Mouse (Mus musculus) hindbrain, postnatal 0 days (tissue): ENCODE data around the gene Atp8a1. TPM values are rescaled to one million over a fixed set of nuclear protein-coding genes. Genes with fewer than 3 reads are reported as not detected.

Experiments used
- ATAC-seq: fragments of 200-750 bp; cut with Nextera tagmentation; 2 replicates; pipeline ENCODE4 v1.8.0; 2017; ENCODE audit warnings: mild to moderate bottlenecking, moderate TSS enrichment, moderate library complexity
- DNase-seq: peaks from one replicate; pipeline ENCODE4 v3.0.0-alpha.2; 2015; ENCODE audit warnings: low spot score
- H3K27ac ChIP-seq: fragments of 300-500 bp; sonication (generic); 2 replicates; pipeline ENCODE4 v1.5.1; 2014; ENCODE audit warnings: mild to moderate bottlenecking
- H3K27me3 ChIP-seq: fragments of 300-500 bp; sonication (generic); 2 replicates; pipeline ENCODE4 v1.6.1; 2014; ENCODE audit warnings: low read length, mixed read lengths; ENCODE audit not compliant: insufficient read depth
- H3K36me3 ChIP-seq: fragments of 300-500 bp; sonication (generic); 2 replicates; pipeline ENCODE4 v1.6.1; 2014; ENCODE audit warnings: low read length, mixed read lengths; ENCODE audit not compliant: insufficient read depth
- H3K4me1 ChIP-seq: fragments of 300-500 bp; sonication (generic); 2 replicates; pipeline ENCODE4 v1.6.1; 2014; ENCODE audit warnings: antibody characterized with exemption, low read length, mixed read lengths; ENCODE audit not compliant: insufficient read depth
- H3K4me2 ChIP-seq: fragments of 300-500 bp; sonication (generic); 2 replicates; pipeline ENCODE4 v1.6.1; 2014; ENCODE audit warnings: low read depth, mild to moderate bottlenecking, low read length, moderate library complexity, mixed read lengths
- H3K4me3 ChIP-seq: fragments of 300-500 bp; sonication (generic); 2 replicates; pipeline ENCODE4 v1.5.1; 2014; ENCODE audit warnings: low read length
- H3K9ac ChIP-seq: fragments of 300-500 bp; sonication (generic); replicated peaks from 2 replicates; pipeline ENCODE4 v1.6.1; 2014; ENCODE audit warnings: mild to moderate bottlenecking, low read length, moderate library complexity, mixed read lengths
- H3K9me3 ChIP-seq: fragments of 300-500 bp; sonication (generic); 2 replicates; pipeline ENCODE4 v1.6.1; 2016; ENCODE audit warnings: low read length, mixed read lengths
- CTCF ChIP-seq: IDR thresholded peaks from 2 replicates; pipeline ENCODE4 v1.5.1; 2016; ENCODE audit warnings: antibody characterized with exemption, control low read depth, low read depth
- WGBS: fragments of 180-500 bp; shearing (Covaris S2); extraction: QIAGEN DNeasy Blood & Tissue Kit; methylation state at CpG from one replicate; pipeline ENCODE4 v1.1.7; 2014; 5-methylcytosine and 5-hydroxymethylcytosine counted together
- polyA plus RNA-seq: library from polyadenylated mRNA; unstranded; fragments of >200 nt; fragmentation: Nextera tagmentation; extraction: Ambion mirVana; gene quantifications from 2 replicates; pipeline ENCODE4 v1.2.1, GENCODE M21; 2015
- total RNA-seq: library from RNA; depleted of rRNA; stranded (reverse); fragments of >200 nt; gene quantifications from 2 replicates; pipeline ENCODE4 v1.2.3, GENCODE M21; 2014

Gene Atp8a1
- total and polyA plus RNA-seq, 2 experiments from 2014 or later = 41.1 to 78.2 TPM

DNA sequence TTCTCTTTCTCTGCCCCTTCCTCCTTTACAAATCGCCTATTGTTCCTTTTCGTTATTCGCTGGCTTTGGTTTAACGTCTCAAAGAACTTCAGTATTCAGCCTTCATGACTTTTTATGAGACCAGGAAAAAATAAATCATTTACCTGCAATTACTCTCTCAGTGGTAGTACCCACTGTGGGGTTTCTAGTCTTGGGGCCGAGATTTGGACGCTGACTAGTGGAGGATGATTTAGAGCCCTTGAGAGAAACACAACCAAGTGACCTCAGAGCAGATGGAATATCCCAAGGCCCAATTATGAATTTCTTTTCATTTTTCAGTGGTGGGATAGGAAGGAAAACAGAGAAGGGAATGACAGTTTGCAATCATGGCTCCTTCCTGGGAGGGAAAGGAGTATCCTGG lies 114.1 kb downstream of the Atp8a1 start:
- Histone ChIP-seq H3K27ac (no peak overlapping the region), H3K36me3 (peaks cover 13% of the 10 kb centered on the region; the same call in 1 of the 2 replicates), H3K27me3 (no peaks in the 10 kb centered on the region), H3K4me2 (no peak overlapping the region), H3K9me3 (no peaks in the 10 kb centered on the region), H3K4me3 (no peak overlapping the region), H3K4me1 (no peaks in the 10 kb centered on the region), H3K9ac (no peak overlapping the region)
- WGBS = 79% methylated on average over 6 of the region's 6 CpGs
- TF ChIP-seq CTCF = no peak
- DNase-seq (no peak), ATAC-seq (no peak)

DNA sequence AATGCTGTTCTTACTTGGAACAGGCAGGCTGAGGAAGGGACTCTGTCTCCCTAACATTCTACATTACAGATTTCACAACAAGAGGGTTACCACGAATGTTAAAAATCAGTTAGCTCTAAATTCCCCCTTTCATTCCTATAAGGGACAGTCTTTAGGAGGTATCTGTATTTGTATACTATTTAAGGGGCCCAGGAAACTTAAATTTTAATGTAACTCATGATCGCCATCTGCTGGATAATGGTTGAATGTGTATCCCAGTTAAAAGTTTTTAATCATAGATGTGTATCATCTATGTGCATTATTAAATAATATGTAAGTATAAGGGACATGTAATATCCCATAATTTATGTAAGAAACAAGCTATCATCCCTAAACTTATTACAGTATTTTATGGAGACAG lies 119.5 kb downstream of the Atp8a1 start:
- Histone ChIP-seq H3K27me3 (no peaks in the 10 kb centered on the region), H3K4me2 (no peak overlapping the region), H3K9ac (no peak overlapping the region), H3K4me1 (no peaks in the 10 kb centered on the region), H3K36me3 (peaks cover 18% of the 10 kb centered on the region), H3K9me3 (no peaks in the 10 kb centered on the region), H3K4me3 (no peak overlapping the region), H3K27ac (no peak overlapping the region)
- DNase-seq = peak; percentile 75
- TF ChIP-seq CTCF = peak; percentile 67
- ATAC-seq = no peak
- 6% methylated on average over 2 of the region's 2 CpGs for WGBS

DNA sequence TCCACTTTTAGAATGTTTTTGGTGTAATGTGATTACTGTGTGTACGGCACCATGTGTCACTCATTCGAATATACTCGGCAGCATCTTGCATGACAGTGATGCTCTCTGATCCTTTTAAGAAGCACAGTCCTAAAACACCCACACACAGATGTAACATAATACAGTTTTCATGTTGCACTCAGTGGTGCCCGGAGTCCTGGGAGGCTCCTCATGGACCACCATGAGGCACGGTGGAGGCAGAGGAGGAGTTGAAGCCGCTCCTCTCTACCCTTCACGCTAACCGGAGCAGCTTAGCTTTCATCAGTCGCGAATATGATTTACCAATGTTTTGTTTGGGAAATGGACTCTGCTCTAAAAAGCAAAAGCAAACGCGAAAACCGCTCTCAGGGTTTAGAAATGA lies 120.4 kb downstream of the Atp8a1 start:
- TF ChIP-seq CTCF = no peak
- H3K27me3 ChIP-seq = no peaks in the 10 kb centered on the region
- H3K9me3 ChIP-seq = no peaks in the 10 kb centered on the region
- no peak overlapping the region for H3K9ac ChIP-seq
- no peak overlapping the region for H3K4me2 ChIP-seq
- H3K4me3 ChIP-seq = no peak overlapping the region
- H3K4me1 ChIP-seq = no peaks in the 10 kb centered on the region
- H3K36me3 ChIP-seq = peaks cover 18% of the 10 kb centered on the region
- H3K27ac ChIP-seq = no peak overlapping the region
- DNase-seq (no peak), ATAC-seq (no peak)
- 86% methylated on average over 13 of the region's 13 CpGs for WGBS

DNA sequence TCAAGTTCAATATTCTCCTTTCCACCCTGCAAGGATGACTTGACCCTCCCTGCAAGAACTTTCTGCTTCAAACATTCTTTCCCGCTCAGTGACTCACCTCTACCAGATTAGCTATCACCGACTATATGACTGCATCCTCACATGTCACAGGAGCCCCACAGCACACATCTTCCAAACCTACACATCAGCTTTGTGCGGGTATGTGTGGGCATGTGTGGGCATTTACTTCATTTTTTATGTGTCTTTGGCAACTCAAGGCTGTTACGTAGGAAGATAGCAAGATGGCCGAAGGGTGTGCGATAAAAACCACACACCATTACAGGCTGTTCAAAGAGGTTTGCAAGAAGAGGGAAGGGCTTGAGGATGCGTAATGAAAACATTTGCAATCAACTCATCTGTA lies 145.6 kb downstream of the Atp8a1 start:
- no peaks in the 10 kb centered on the region for H3K27me3 ChIP-seq
- H3K9ac ChIP-seq = no peak overlapping the region
- no peaks in the 10 kb centered on the region for H3K9me3 ChIP-seq
- no peak for ATAC-seq
- no peak overlapping the region for H3K4me2 ChIP-seq
- TF ChIP-seq CTCF = no peak
- peaks cover 11% of the 10 kb centered on the region for H3K36me3 ChIP-seq
- no peaks in the 10 kb centered on the region for H3K4me1 ChIP-seq
- no peak overlapping the region for H3K4me3 ChIP-seq
- 98% methylated on average over 7 of the region's 7 CpGs for WGBS
- H3K27ac ChIP-seq = no peak overlapping the region
- DNase-seq = no peak

DNA sequence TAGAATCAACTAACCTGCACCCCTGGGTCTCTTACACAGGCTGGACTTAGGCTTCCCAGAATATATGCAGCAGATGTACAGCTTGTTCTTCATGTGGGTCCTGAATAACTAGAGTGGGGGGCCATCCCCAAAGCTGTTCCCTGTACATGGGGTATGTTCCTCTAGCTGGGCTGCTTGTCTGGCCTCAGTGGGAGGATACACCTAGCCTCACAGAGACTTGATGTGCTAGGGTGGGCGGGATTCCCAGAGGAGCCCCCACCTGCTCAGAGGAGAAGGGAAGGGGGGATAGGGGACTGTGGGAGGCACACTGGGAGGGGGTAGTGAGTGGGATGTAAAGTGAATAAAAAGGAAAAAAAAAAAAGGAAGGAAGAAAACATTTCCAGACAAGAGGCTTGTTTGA lies 147.8 kb downstream of the Atp8a1 start:
- no peak for TF ChIP-seq CTCF

DNA sequence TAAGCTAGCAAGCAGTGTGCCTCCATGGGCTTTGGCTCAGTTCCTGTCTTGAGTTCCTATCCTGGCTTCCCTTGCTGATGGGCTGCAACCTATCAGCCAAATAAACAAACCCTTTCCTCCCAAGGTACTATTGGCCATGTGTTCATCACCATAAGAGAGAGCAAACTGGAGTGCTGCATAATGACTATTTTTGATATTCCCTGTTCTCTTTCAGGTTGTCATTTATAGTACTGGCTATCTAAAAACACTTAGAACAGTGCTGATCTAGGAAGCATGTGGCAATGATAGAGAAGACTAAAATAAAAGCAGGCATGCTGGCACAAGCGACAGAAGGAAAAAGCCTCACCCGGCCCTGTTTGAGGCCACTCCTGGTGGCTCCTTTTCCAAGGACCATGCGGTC lies 149.1 kb downstream of the Atp8a1 start:
- H3K9ac ChIP-seq = no peak overlapping the region
- no peak for TF ChIP-seq CTCF
- no peak overlapping the region for H3K4me3 ChIP-seq
- no peak overlapping the region for H3K4me2 ChIP-seq
- H3K9me3 ChIP-seq = no peaks in the 10 kb centered on the region
- DNase-seq (no peak), ATAC-seq (no peak)
- no peaks in the 10 kb centered on the region for H3K27me3 ChIP-seq
- H3K36me3 ChIP-seq = peaks cover 8% of the 10 kb centered on the region
- no peaks in the 10 kb centered on the region for H3K4me1 ChIP-seq
- H3K27ac ChIP-seq = no peak overlapping the region
- 94% methylated on average over 3 of the region's 3 CpGs for WGBS

More for the DNA sequence above, 147.8 kb downstream of the Atp8a1 start:
- Histone ChIP-seq H3K9me3 (no peaks in the 10 kb centered on the region), H3K4me3 (no peak overlapping the region), H3K4me1 (no peaks in the 10 kb centered on the region), H3K27me3 (no peaks in the 10 kb centered on the region), H3K27ac (no peak overlapping the region), H3K36me3 (peaks cover 11% of the 10 kb centered on the region), H3K9ac (no peak overlapping the region), H3K4me2 (no peak overlapping the region)
- WGBS = 100% methylated on average over 1 of the region's 1 CpGs
- DNase-seq (no peak), ATAC-seq (no peak)

DNA sequence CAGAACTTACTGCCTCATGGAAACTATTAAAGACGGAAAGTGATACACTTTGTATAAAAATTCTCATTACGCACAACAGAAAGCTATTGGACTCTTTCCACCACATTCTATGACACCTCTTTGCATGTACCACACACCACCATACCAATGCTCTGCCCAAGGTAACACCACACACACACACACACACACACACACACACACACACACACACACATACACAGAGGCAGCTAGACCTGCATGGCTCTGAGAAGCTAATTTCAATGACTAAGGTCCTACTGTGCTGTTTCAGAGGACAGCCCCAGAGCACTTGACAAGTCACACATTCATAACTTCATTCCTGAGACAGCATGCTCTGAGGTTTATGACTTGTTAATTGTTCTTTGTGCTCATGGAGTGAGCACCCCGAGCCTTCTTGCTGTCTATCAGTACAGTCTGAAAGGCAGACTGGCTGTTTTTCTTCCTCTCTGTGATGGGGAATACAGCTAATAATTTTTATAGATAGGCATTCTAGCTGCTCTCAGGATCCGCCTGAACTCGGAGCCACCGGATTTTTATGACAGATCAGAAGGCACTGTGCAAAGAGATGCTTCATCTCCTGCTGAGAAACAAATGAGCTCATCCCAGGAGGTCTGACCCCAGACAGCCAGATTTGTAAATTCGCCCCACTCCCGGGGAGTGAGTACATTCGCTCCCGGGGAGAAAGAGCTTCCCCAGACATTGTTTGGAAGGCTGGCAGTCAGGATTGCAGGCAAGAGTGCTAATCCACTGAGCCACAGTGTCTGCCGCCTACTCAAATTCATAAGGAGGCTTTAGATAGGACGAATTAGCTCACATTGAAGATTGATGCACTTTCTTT lies 150.3 kb downstream of the Atp8a1 start:
- no peak overlapping the region for H3K27ac ChIP-seq
- DNase-seq = peak; percentile 20
- WGBS = 23% methylated on average over 12 of the region's 12 CpGs
- no peaks in the 10 kb centered on the region for H3K4me1 ChIP-seq
- H3K4me2 ChIP-seq = no peak overlapping the region
- peaks cover 5% of the 10 kb centered on the region; the same call in 1 of the 2 replicates for H3K36me3 ChIP-seq
- no peak overlapping the region for H3K9ac ChIP-seq
- TF ChIP-seq CTCF = no peak
- no peaks in the 10 kb centered on the region for H3K9me3 ChIP-seq
- peak; percentile 46; the same call in 1 of the 2 replicates for ATAC-seq
- H3K4me3 ChIP-seq = no peak overlapping the region
- H3K27me3 ChIP-seq = no peaks in the 10 kb centered on the region
